In genomic region chr3:58783602-58784218, GRCm38 (mm10) we compare ENCODE assay signal across 12 mouse cellular contexts. TPM values are rescaled to one million over a fixed set of nuclear protein-coding genes. Genes with fewer than 3 reads are reported as not detected.
DNase-seq lines count a peak whose midpoint lies in the region; ATAC-seq and TF ChIP-seq lines count a peak whose summit lies in the region.
"Had no signal": no experiment of that assay in that cellular context is flagged by ENCODE, and none has a peak within 500 bp of the region (broad histone marks: within the 10 kb centered on the region; RNA-seq: fewer than 3 reads in every experiment).

No protein-coding gene starts in this region.

- H3K27ac ChIP-seq in intestine, embryonic 14.5 days (ENCODE audit: low read depth): no peak overlapping the region
- no peak overlapping the region for H3K27ac ChIP-seq in intestine, postnatal 0 days (ENCODE audit: low read depth, low read length)
- no peak overlapping the region for H3K27ac ChIP-seq in embryonic facial prominence, embryonic 15.5 days (replicated peaks)
- no peak overlapping the region for H3K27ac ChIP-seq in lung, embryonic 16.5 days (ENCODE audit: low read length)
- H3K27ac ChIP-seq: neural tube, embryonic 13.5 days had no signal

- 0 out of 2 replicates have a peak, but pooled peaks have one; percentile 53 for ATAC-seq in intestine, embryonic 14.5 days (replicated peaks; ENCODE audit: low FRiP score, low TSS enrichment, low read depth)
- no peak for ATAC-seq in intestine, postnatal 0 days
- peak; percentile 43; the same call in 1 of the 2 replicates for ATAC-seq in embryonic facial prominence, embryonic 15.5 days (ENCODE audit: insufficient number of reproducible peaks, low FRiP score, low TSS enrichment, low read depth)
- ATAC-seq in lung, embryonic 16.5 days (ENCODE audit: low read depth): peak; percentile 77

- H3K4me2 ChIP-seq in intestine, embryonic 14.5 days (ENCODE audit: low read length): no peak overlapping the region
- no peak overlapping the region for H3K4me2 ChIP-seq in intestine, postnatal 0 days (replicated peaks; ENCODE audit: low read depth)
- no peak overlapping the region for H3K4me2 ChIP-seq in embryonic facial prominence, embryonic 15.5 days (replicated peaks)
- H3K4me2 ChIP-seq in lung, embryonic 16.5 days (ENCODE audit: low read depth, low read length): no peak overlapping the region
- H3K4me2 ChIP-seq: neural tube, embryonic 13.5 days had no signal

- no peaks in the 10 kb centered on the region for H3K4me1 ChIP-seq in intestine, embryonic 14.5 days (replicated peaks; ENCODE audit: control insufficient read depth, insufficient read depth, low read length)
- no peaks in the 10 kb centered on the region for H3K4me1 ChIP-seq in intestine, postnatal 0 days (replicated peaks; ENCODE audit: control insufficient read depth, insufficient read depth, low read length)
- H3K4me1 ChIP-seq in embryonic facial prominence, embryonic 15.5 days: no peaks in the 10 kb centered on the region
- peaks cover 4% of the 10 kb centered on the region; the same call in 1 of the 2 replicates for H3K4me1 ChIP-seq in lung, embryonic 16.5 days (replicated peaks; ENCODE audit: control insufficient read depth, insufficient read depth, low read length)
- H3K4me1 ChIP-seq: neural tube, embryonic 13.5 days had no signal

- no peaks in the 10 kb centered on the region for H3K36me3 ChIP-seq in intestine, embryonic 14.5 days (ENCODE audit: control insufficient read depth, insufficient read depth, low read length)
- H3K36me3 ChIP-seq in intestine, postnatal 0 days (ENCODE audit: control insufficient read depth, insufficient read depth): no peaks in the 10 kb centered on the region
- H3K36me3 ChIP-seq in embryonic facial prominence, embryonic 15.5 days: no peaks in the 10 kb centered on the region
- H3K36me3 ChIP-seq in lung, embryonic 16.5 days (ENCODE audit: control insufficient read depth, insufficient read depth, low read length): no peaks in the 10 kb centered on the region
- H3K36me3 ChIP-seq: neural tube, embryonic 13.5 days had no signal

- TF ChIP-seq CTCF in intestine, postnatal 0 days (IDR thresholded peaks at IDR 0.05; ENCODE audit: low read depth): no peak

- H3K9ac ChIP-seq in intestine, embryonic 14.5 days (ENCODE audit: low read length): no peak overlapping the region
- no peak overlapping the region for H3K9ac ChIP-seq in intestine, postnatal 0 days (ENCODE audit: low read depth, low read length)
- no peak overlapping the region for H3K9ac ChIP-seq in embryonic facial prominence, embryonic 15.5 days
- H3K9ac ChIP-seq in lung, embryonic 16.5 days (ENCODE audit: low read length): no peak overlapping the region
- H3K9ac ChIP-seq: neural tube, embryonic 13.5 days had no signal

- 46% methylated on average over 8 of the region's 8 CpGs for WGBS in intestine, embryonic 14.5 days
- WGBS in intestine, postnatal 0 days: 54% methylated on average over 8 of the region's 8 CpGs
- WGBS in embryonic facial prominence, embryonic 15.5 days: 51% methylated on average over 8 of the region's 8 CpGs
- 44% methylated on average over 8 of the region's 8 CpGs for WGBS in lung, embryonic 16.5 days

- DNase-seq in intestine, embryonic 14.5 days (ENCODE audit: low spot score): no peak
- DNase-seq in ES-CJ7 (ENCODE audit: low read depth, low spot score): peak; percentile 10
- DNase-seq in gastrocnemius, postnatal 4 days (ENCODE audit: low spot score in 2 of 2): no peak
- DNase-seq in right cerebral cortex, postnatal 36 days (ENCODE audit: low spot score in 2 of 2): no peak
- DNase-seq: gastrocnemius, postnatal 14 days; thymus, postnatal 36 days had no signal

- no peaks in the 10 kb centered on the region for H3K27me3 ChIP-seq in intestine, embryonic 14.5 days (replicated peaks; ENCODE audit: control insufficient read depth, insufficient read depth, low read length)
- H3K27me3 ChIP-seq in intestine, postnatal 0 days (replicated peaks; ENCODE audit: control insufficient read depth, insufficient read depth, low read length): no peaks in the 10 kb centered on the region
- H3K27me3 ChIP-seq in embryonic facial prominence, embryonic 15.5 days: no peaks in the 10 kb centered on the region
- H3K27me3 ChIP-seq in lung, embryonic 16.5 days (ENCODE audit: control insufficient read depth, insufficient read depth, low read depth, low read length): no peaks in the 10 kb centered on the region
- H3K27me3 ChIP-seq: neural tube, embryonic 13.5 days had no signal

- H3K9me3 ChIP-seq in intestine, embryonic 14.5 days (ENCODE audit: control insufficient read depth, low read length): no peaks in the 10 kb centered on the region
- no peaks in the 10 kb centered on the region for H3K9me3 ChIP-seq in intestine, postnatal 0 days (ENCODE audit: control insufficient read depth)
- H3K9me3 ChIP-seq in embryonic facial prominence, embryonic 15.5 days (replicated peaks): no peaks in the 10 kb centered on the region
- H3K9me3 ChIP-seq in lung, embryonic 16.5 days (ENCODE audit: control insufficient read depth, low read length): no peaks in the 10 kb centered on the region
- H3K9me3 ChIP-seq: neural tube, embryonic 13.5 days had no signal

- no peak overlapping the region for H3K4me3 ChIP-seq in intestine, embryonic 14.5 days (ENCODE audit: low read depth, low read length)
- H3K4me3 ChIP-seq in intestine, postnatal 0 days (ENCODE audit: low read depth, low read length): no peak overlapping the region
- no peak overlapping the region for H3K4me3 ChIP-seq in embryonic facial prominence, embryonic 15.5 days (replicated peaks)
- H3K4me3 ChIP-seq in lung, embryonic 16.5 days (ENCODE audit: low read length): no peak overlapping the region
- H3K4me3 ChIP-seq: neural tube, embryonic 13.5 days had no signal

RNA-seq across cellular contexts. Expression of gene Mindy4b-ps, which starts 38.4 kb away (rescaled TPM):
- not detected in 2 replicates for polyA plus RNA-seq in intestine, embryonic 14.5 days (2014; fragmentation: Nextera tagmentation; extraction: Ambion mirVana)
- not detected in 2 replicates for polyA plus RNA-seq in intestine, postnatal 0 days (2015; fragmentation: Nextera tagmentation; extraction: Ambion mirVana)
- not detected in 2 replicates for polyA plus RNA-seq in embryonic facial prominence, embryonic 15.5 days (2015; fragmentation: Nextera tagmentation; extraction: Ambion mirVana)
- polyA plus RNA-seq in lung, embryonic 16.5 days (2015; fragmentation: Nextera tagmentation; extraction: Ambion mirVana): not detected in 2 replicates
- not detected for total RNA-seq in gastrocnemius, postnatal 4 days (2021)
- total RNA-seq: ES-E14; gastrocnemius, postnatal 14 days had no signal
- polyA plus RNA-seq: liver, embryonic 16.5 days; neural tube, embryonic 13.5 days had no signal
